Mouse (Mus musculus) lung, postnatal 36 days (tissue): ENCODE results near the gene Tatdn2.
A peak's percentile ranks its signal among the peaks of the same experiment; 100 is the strongest.
"Not testable (repeated sequence)": the region's sequence is repeated elsewhere in the genome, so short reads cannot be mapped to it uniquely, and the experiment has no call there.

Source experiments
- DNase-seq: peaks from one replicate; pipeline ENCODE4 v3.0.0; 2022; ENCODE audit warnings: mixed read lengths

Gene Tatdn2

DNA sequence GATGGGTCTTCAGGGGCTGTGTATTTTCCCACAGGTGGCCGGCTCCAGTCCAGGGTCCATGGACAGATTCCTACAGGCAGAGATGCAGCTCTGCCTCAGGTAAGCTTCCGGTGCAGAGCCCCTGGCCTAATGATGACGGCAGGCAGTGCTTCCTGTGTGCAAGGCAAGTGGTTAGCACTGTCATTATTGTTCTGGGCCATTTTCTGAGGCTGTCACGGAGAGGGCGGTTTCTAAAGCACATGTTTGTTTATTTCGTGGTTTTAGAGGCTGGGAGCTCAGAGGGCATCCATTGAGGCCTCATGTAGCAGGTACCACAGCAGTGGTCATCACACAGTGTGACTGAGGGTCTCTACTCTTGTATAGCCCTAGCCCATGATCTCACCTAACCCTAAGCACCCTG is 23.9 kb upstream of the Tatdn2 start:
- DNase-seq = no peak

DNA sequence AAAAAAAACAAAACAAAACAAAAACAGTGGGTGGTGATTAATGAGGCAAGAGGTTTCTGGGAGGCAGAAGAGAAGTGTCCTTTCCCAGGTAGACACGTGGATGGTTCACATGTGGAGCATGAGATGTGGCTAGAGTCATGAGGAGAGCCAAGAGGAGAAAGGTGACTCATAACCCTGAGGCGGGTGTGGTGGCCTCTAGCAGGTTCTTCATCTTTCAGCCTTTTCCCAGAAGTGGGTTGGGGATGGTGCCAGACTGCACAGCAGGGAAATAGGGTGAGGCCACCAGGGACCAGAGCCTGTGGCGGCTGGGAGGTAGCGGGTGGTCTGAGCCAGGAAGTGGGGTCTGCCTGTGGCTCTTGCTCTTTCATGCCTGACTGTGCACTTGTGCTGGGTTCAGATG is 21.6 kb upstream of the Tatdn2 start:
- DNase-seq = peak; percentile 86

DNA sequence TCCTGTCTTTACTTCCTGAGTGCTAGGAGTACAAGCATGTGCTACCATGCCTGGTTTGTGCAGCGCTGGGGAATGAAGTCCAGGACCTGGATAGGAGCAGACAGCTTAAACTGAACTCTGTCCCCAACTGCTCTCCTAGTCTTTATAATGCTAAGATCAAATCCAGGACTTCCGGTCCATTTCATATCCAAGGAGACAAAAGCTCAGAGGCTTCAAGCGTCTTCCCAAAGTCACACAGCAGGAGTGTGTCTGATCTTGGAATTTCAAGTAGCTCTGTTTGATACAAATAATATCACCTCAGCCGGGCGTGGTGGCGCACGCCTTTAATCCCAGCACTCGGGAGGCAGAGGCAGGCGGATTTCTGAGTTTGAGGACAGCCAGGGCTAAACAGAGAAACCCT is 20.9 kb upstream of the Tatdn2 start:
- no peak for DNase-seq

DNA sequence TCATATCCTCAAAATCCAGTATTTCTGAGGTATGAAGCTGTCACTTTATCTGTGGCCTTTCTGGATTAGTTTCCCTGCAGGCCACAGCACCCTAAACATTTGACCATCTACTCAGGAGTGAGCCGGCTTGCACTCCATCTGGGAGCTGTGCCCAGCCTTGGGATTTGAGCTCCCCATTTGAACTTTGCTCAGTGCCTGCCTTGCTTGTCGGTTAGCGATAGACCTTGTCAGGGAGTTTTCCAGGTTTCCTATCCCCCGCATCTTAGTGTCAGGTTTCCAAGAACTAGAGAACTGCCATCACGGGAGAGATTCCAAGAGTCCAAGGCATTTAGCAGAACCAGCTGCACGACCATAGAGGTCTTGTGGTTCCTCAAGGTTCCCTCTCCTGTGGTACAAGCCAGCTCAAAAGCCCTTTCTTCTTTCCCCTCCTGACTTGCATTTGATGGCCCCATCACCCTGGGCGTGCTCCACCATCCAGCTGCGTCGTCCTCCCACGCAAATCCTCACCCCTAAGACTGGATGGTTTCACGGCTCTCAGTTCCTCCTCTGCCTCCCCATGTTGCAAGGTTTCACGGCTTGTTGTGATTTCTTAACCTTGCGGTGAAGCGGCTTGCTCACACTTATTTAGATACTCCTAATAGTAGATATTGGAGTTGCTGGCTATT is 19.6 kb upstream of the Tatdn2 start:
- DNase-seq = peak; percentile 76

DNA sequence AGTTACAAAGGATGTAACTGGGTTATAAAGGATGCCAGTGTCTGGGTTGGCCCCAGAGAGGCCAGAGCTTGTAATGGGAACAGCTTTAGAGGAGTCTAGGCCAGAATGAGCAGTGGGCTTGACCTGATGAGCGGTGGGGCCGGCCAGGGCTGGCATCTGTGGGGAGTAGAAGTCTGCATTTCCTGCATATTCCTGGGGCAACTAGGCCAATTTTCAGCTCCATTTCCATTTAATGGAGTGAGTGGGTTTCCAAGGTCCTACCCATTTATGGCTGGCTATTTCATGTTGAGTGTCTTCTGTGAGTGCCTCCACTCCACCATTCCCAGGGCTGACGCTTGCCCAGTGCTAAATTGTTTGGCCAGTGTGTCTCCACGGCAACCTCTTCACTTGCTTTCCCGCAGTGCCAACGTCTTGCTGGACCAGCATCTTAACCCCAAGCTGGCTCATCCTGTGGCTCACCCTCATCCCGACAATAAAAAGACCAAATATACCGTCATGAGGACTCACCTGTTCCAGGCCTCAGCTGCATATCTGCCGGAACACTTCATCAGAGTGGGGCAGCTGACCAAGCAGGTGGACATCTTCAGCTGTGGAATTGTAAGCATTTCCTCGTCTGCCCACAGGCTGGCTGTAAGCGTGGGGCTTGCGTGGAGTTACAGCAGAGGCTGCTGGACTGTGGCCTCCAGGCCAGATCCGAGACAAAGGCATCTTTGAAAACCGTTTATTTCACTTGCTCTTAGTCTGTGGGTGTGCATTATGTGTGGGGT is 18.4 kb upstream of the Tatdn2 start:
- DNase-seq = peak; percentile 48

DNA sequence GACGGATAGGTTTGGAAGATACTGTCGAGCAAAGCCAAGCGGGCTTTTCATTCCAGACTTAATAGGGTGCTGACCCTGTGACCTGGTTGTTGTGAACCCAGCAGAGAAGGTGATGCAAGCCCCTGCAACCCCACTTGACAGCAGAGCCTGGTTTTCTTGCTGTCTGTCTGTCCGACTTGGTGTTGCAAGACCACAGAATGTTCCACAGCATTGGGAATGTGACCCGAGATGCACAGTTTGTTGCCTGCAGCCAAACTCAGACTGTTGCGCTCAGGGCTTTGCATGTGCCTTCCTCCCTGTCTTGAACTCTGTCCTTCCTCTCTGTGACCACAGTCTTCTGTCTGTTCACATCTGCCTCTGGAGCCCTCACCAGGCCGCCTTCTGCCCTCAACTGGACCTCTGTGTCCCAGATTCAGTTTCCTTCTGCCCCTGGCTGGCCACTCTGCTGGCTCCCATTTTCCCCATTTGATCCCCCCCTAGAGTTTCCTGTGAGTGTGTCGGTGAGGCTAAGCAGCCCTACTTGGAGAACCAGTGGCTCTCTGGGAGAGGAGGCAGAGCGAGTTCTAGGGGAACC is 16.8 kb upstream of the Tatdn2 start:
- peak; percentile 53 for DNase-seq

DNA sequence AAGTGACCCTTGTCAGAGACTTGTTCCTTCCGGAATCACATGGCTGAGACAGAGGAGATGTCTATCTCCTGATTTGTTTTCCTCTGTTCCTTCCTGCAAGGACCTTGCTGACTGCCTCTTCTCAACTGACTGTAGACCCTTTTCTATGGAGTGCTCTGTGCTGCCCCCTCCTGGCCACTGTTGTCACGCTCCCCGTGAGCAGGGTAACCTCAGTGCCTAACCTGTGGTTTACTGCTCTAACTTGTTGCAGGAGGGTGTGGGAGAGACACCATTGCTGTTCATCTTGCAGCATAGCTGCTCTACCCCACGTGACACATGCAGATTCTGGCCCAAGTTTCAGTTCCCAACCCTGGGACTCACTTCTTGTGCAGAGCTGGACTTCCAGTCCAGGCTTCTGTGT is 15.6 kb upstream of the Tatdn2 start:
- peak; percentile 97 for DNase-seq

DNA sequence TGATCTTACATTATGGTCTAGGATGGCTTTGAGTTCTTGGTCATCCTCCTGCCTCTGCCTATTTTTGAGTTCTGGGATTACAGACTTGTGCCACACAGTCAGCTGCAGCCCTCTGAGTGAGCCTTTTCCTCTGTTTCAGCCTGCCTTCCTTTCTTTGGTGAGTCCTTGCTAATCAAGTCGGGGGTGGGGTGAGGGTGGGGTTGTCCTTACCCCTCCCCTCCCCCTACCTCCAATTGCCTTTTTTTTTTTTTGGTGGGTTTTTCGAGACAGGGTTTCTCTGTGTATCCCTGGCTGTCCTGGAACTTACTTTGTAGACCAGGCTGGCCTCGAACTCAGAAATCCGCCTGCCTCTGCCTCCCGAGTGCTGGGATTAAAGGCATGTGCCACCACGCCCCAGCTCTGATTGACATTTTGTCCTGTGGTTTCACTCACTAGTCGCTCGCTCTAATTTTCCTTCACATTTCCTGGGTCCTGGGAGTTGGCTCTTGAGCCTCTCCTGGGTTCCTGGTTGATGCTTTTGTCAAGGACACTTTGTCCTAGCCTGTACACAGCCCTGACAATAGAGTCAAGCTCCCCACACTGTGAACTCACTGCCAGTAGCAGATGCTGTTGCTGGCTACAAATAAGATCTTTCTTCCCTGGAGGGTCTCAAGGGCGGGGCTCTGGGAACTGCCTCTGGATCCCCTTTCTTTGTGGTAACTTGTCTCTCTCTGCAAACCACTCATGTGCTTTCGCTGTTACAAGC is 13.6 kb upstream of the Tatdn2 start:
- no peak for DNase-seq

DNA sequence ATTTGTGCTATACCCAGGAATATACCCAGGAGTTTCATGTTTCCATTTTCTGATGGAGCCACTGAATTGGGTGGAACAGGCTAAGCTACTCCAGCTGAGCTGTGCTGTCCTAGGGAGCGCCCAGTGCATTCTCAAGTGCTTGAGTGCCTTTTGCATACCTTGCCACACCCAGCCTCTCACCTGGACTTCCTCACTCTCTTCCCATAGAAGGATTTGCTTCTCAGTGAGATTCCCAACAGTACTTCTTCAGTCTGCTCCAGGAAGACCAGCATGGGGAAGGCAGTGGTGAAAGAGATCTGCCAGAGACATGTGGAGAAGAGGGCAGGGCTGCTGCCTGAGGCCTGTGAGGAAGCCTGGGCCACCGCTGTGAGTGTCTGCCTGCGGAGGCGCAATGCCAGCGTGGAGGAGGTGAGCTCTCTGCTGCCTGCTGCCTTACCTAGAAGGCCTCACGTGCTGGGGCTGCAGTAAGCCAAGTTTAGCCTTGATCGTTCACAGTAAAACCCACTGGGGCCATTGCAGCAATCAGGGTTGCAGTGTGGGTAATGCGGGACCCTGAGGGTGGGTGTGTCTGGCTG is 10.2 kb upstream of the Tatdn2 start:
- DNase-seq = peak; percentile 87

DNA sequence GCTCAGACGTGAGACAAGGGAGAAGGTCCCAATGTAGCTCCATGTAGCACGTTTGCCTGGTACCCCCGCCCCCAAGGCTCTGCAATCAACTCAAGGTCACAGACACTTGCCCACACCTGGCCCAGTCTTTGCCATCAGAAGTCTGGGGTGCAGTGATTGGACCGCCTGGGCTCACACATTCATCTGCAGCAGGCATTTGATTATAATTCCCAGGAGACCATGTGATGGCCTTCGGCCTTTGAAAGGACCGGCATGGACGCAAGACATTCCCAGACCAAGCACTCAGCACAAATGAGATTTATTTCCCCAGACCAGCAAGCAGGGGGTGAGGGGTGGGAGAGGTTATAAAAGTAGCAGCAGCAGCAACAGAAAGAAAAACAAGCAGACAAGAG is 6.8 kb upstream of the Tatdn2 start:
- no peak for DNase-seq

DNA sequence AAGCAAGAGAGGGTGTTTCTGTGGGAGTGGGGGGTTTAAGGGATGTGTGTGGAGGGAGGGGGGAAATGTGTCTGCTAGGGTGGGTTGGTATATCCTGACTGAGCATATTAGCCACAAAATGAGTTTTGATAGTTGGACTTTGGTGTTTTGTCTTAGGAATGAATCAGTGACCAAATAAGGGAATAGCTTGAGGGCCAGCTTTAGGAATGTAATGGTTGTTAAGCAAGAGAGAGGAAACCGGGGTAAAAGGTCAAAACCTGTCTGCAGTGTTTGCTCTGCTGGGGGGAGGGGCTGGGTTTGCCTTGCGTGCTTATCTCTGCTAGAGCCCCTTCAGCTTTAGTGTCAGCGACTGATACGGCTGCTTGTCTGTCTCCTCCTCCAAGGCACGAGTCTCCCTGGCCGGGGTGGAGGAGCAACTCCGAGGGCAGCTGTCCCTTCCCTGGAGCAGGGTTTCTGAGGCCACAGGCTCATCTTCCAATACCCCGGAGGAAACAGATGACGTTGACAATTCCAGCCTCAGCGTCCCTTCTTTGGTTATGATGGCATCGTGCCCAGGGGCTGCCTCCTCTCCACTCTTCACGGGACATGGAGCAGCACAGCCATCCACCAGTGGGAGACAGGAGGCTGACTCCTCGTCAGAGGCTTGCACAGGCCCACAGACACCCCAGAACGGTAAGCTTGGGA is 6.3 kb upstream of the Tatdn2 start:
- peak; percentile 90 for DNase-seq

DNA sequence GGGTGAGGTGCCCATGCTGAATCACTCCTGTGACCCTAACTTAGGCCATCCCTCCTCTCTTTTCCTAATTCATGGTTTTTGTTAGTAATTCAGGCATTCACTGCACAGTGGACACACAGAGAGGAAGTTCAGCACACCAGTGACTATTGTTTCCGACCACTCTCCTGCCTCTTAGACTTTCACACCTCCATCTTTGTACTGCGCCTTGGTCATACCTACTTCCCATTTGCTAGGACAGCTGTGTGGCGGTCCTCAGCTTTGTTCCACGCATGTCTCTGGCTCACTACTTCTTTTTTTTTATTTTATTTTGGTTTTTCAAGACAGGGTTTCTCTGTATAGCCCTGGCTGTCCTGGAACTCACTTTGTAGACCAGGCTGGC is 5.8 kb upstream of the Tatdn2 start:
- peak; percentile 32 for DNase-seq

DNA sequence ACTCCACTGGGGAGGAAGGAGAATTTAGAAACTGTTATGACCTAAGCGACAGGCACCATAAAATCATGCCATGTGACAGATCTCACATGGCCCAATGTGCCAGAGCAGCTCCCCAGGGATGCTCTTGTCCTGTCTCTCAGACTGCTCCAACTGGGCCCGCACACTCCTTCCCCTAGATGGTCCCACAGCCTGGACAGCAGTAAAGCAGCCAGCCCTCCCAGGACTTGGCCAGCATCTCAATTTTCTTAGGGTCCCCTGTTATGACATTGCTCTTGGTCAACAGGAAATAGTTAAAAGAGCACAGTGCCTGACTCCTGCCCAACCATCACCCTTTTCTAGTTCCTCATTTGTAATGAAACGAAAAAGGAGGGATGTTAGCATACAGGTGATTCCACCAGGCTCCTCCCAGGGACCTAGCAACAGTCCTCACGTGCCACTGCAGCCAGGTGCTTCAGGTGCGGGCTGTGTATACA is 4.2 kb upstream of the Tatdn2 start:
- DNase-seq = peak; percentile 17

DNA sequence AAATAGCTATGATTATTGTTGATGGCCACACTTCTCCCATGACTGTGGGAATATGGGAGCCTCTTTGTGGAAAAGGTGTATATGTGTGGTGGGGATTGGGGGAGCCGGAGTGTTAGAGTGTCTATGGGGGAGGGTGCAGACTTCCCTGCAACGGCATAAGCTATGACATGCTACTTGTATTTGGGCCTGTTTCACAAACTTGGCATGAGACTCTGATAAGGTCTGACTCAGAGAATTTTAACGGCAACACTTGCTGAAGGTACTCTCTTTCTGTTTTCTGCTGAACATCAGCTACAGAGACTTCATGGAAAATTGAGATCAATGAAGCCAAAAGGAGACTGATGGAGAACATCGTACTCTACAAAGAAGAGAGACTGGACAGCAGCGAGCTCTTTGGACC is 3.5 kb upstream of the Tatdn2 start:
- DNase-seq = no peak

DNA sequence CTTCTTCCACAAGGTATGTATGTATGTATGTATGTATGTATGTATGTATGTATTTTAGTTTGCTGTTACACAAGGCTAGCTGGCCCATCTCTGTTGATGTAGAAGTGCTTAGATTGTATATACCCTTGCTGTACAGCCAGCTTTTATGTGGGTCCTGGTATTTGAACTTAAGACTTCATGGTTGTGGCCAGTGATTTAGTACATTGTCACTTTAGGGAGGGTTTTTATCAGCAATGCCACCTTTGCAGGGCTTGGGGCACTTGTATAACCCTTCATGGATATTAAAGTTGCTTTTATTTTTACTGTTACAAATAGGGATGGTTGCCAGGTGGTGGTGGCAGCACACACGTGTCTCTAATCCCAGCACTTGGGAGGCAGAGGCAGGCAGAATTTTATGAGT is 1.6 kb upstream of the Tatdn2 start:
- no peak for DNase-seq

DNA sequence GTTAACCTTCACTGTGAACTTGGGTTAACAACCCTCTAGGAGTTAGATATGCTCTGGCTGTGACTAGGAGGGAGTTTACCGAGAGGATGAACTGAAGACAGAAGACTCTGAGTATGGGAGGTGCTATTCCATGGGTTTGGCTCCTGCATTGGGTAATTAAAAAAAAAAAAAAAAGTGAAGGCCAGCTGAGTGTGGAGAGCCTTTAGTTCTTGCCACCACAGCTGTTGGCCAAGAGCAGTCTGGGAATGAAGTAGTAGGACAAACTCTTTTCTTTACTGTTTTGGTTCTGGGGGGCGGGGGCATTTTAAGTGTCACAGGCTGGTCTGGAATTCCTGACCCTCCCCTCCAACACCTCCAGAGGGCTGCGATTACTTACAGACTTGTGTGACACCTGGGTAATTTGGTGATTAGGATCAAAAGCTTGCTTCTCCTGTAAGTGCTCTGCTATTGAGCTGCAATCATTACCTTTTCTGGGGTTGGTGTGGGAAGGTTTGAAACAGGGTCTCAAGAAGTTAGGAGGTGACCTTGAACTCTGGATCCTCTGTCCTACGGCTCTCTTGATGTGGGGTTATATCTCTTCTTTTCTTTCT is 989 bp upstream of the Tatdn2 start:
- DNase-seq = no peak

DNA sequence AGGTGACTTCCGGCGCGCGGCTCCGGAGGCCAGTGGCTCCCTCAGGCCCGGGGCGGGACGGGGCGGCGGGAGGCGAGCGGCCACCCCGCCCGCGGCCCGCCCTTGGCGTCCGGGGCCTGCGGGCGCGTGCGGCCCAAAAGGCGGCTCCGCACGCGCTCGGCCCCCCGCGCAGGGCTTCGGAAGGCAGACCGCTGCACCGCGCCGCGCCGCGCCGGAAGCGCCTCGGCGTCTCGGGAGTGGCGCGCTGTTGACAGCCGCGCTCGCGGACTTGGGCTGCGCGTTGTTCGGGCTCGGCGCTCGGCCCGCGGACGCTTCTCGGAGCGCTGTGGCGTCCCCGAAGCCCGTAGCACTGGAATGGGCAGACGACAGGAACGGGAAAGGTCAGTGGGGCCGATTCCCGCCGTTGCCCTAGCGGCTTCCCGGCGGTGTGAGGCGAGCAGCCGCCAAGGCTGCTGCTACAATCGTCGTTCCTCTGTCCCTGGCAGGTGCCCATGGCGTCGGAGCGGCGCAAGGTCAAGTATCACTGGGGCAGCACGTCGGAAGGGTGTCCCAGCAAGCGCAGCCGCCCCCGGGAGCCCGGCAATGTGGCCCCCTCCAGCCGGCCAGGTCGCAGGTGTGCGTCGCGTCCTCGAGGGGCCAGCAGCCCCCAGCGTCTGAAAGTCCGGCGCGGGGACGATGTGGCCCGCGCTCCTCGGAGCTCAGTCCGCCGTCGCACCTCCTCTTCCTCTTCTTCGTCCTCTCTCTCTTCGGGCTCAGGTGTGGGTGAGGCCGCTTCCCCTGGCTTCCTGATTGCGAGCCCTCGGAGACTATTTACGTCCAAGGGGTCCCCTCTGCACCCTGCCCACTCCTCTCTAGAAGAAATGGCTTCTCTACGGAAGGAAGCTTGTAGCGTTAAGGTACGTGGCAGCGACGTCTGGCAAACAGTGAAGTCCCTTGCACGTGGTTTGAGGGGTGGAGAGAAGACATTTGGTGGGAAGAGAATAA is 664 bp downstream of the Tatdn2 start:
- DNase-seq = no peak

DNA sequence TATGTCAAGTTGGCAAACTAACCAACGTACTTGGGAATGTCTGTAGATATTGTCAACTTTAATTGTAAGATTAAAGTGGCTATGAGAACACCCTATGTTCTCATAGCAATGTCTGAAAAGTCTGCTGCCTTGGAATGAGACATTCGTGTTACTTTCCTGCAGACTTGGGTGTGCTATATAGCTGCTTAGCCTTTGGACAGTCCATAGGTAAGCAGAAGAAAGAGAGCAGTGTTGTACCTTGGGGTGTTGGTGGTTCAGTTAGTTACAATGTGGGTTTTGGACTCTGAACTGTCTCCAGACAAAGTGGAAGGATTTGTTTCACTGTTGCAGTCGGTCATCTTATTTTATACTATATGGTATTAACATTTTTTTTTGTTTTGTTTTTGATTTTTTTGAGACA is 15.9 kb downstream of the Tatdn2 start:
- DNase-seq = no peak

DNA sequence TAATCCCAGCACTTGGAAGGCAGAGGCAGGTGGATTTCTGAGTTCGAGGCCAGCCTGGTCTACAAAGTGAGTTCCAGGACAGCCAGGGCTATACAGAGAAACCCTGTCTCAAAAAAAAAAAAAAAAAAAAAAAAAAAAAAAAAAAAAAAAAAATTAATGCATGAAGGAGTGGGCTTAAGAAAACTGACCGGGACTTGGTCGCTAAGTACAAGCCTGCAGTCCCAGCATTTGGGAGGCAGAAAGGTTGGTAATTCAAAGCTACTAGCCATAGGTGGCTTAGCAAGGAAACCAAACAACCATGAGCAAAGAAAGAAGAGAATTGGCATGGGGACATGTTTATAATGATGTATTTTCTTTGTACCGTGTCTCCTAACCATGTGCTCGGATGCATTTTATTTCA is 16.5 kb downstream of the Tatdn2 start:
- not testable (repeated sequence) for DNase-seq

DNA sequence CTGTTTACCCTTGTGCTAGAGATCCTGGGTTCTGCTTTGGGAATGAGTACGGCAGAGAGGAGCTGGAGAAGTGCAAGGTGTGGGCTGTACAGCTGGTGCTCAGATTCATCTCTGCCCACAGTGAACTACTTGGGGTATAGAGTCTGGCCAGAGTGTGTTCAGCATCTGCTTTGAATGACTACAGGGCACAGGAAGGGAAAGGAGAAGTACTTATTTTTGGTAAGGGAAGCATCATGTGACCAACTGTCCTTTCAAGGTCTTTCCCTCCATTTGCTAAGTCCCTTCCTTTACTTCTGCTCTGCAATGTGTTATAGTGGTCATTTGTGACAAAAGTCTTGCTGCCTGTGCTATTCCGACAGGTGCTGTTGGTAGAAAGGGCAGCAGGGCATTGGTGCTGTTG is 17.4 kb downstream of the Tatdn2 start:
- DNase-seq = no peak

DNA sequence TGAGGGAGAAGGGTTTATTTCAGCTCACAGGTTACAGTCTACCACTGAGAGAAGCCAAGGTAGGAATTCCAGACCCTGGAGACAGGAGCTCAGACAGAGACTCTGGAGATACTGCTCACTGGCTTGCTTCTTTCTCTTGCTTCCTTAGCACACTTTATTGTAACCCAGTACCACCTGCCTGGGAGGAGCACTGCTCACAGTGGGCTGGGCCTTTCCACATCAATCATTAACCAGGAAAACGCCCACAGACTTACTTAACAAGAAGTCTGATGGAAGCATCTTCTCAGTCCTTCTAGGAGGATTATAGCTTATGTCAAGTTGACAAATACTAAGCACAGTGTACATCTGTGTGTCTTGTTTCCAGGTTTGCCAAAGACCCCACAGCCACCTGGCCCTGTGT is 17.9 kb downstream of the Tatdn2 start:
- DNase-seq = no peak
